Mouse (Mus musculus) kidney, postnatal 0 days (tissue): ENCODE data around the gene Bbs1. TPM values are rescaled to one million over a fixed set of nuclear protein-coding genes. Genes with fewer than 3 reads are reported as not detected.
"Not testable (repeated sequence)": the region's sequence is repeated elsewhere in the genome, so short reads cannot be mapped to it uniquely, and the experiment has no call there.

Experiments used
- ATAC-seq: fragments of 200-750 bp; cut with Nextera tagmentation; replicated peaks from 2 replicates; pipeline ENCODE4 v1.8.0; 2017; ENCODE audit warnings: low read depth, moderate number of reproducible peaks, moderate TSS enrichment, moderate library complexity; ENCODE audit not compliant: low FRiP score
- DNase-seq: peaks from one replicate; pipeline ENCODE4 v3.0.0-alpha.2; 2016; ENCODE audit warnings: low spot score
- H3K27ac ChIP-seq: fragments of 300-500 bp; sonication (generic); 2 replicates; pipeline ENCODE4 v1.5.1; 2014; ENCODE audit warnings: mild to moderate bottlenecking
- H3K27me3 ChIP-seq: fragments of 300-500 bp; sonication (generic); 2 replicates; pipeline ENCODE4 v1.6.1; 2014; ENCODE audit warnings: low read length, mixed read lengths; ENCODE audit not compliant: insufficient read depth
- H3K36me3 ChIP-seq: fragments of 300-500 bp; sonication (generic); 2 replicates; pipeline ENCODE4 v1.6.1; 2014; ENCODE audit warnings: low read length, mixed read lengths; ENCODE audit not compliant: insufficient read depth
- H3K4me1 ChIP-seq: fragments of 300-500 bp; sonication (generic); replicated peaks from 2 replicates; pipeline ENCODE4 v1.6.1; 2014; ENCODE audit warnings: antibody characterized with exemption, low read length, mixed read lengths; ENCODE audit not compliant: insufficient read depth
- H3K4me2 ChIP-seq: fragments of 300-500 bp; sonication (generic); 2 replicates; pipeline ENCODE4 v1.6.1; 2014; ENCODE audit warnings: mild to moderate bottlenecking, low read length, moderate library complexity, mixed read lengths
- H3K4me3 ChIP-seq: fragments of 300-500 bp; sonication (generic); replicated peaks from 2 replicates; pipeline ENCODE4 v1.5.1; 2014; ENCODE audit warnings: low read depth, low read length
- H3K9ac ChIP-seq: fragments of 300-500 bp; sonication (generic); 2 replicates; pipeline ENCODE4 v1.6.1; 2014; ENCODE audit warnings: low read depth, low read length
- H3K9me3 ChIP-seq: fragments of 300-500 bp; sonication (generic); replicated peaks from 2 replicates; pipeline ENCODE4 v1.6.1; 2016; ENCODE audit warnings: low read length, inconsistent platforms, mixed read lengths
- CTCF ChIP-seq: IDR thresholded peaks from 2 replicates; pipeline ENCODE4 v1.5.1; 2016; ENCODE audit warnings: antibody characterized with exemption, low read depth, mild to moderate bottlenecking, moderate library complexity
- WGBS: fragments of 180-500 bp; shearing (Covaris S2); extraction: QIAGEN DNeasy Blood & Tissue Kit; methylation state at CpG from one replicate; pipeline ENCODE4 v1.1.7; 2014; 5-methylcytosine and 5-hydroxymethylcytosine counted together
- polyA plus RNA-seq: library from polyadenylated mRNA; unstranded; fragments of >200 nt; fragmentation: Nextera tagmentation; extraction: Ambion mirVana; gene quantifications from 2 replicates; pipeline ENCODE4 v1.2.1, GENCODE M21; 2015

Bbs1 gene
- polyA plus RNA-seq, 1 experiment from 2014 or later = 4.9 TPM

DNA sequence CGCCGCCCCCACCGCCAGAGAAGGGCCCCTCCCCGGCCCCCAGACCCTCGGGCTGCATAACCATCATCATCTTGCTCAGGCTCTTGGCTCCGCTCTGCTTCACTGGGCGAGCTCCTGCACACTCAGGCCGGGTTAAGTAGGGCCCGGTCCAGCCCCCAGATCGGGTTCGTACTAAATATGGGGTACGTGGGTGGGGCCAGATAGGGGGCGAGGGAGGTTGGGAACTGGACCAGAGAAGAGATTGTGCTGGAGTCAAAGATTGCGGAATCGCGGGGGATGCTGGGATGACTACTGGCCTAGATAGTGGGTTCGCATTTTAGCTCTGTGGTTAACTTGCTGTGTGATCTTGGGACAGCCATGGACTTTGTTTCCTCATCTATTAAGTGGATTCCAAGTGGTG lies 28.6 kb downstream of the Bbs1 start, which contains the start of gene Actn3:
TSS of gene Actn3 (minus strand) at position 125 of the 400 bp plus-strand sequence.
- ATAC-seq = 0 out of 2 replicates have a peak, but pooled peaks have one; percentile 6
- WGBS = 1% methylated on average over 17 of the region's 17 CpGs
- DNase-seq = peak; percentile 42
- Histone ChIP-seq H3K9ac (peak within 1 kb of the TSS; percentile 85), H3K36me3 (peaks cover 4% of the 10 kb centered on the region; the same call in 1 of the 2 replicates), H3K27ac (peak within 1 kb of the TSS; percentile 36; the same call in 1 of the 2 replicates), H3K4me3 (peak within 1 kb of the TSS; percentile 91), H3K9me3 (no peaks in the 10 kb centered on the region), H3K4me1 (peaks cover 5% of the 10 kb centered on the region; the same call in 1 of the 2 replicates), H3K4me2 (peak within 1 kb of the TSS; percentile 87), H3K27me3 (no peaks in the 10 kb centered on the region)
- TF ChIP-seq CTCF = no peak

DNA sequence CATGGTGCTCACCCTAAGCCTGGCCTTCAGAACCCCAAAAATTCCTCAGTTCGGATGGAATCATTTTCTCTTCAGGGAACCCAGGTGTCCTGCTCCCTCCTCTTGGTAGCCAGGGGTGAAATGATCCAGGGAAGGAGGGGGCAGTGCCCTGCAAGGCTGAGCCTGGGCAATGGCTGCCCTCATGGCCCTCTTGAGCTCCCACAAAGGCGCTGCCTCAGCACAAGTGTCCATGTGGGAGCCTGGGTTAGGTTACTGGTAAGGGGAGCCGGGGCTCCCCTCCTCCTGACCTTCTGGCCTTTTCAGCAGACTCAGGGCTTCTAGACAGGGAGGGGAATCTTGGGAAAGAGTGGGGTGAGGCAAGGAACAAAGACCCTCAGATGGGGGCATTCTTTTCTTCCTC lies 29.7 kb downstream of the Bbs1 start:
- peaks cover 4% of the 10 kb centered on the region; the same call in 1 of the 2 replicates for H3K36me3 ChIP-seq
- 46% methylated on average over 3 of the region's 3 CpGs for WGBS
- ATAC-seq (no peak), DNase-seq (peak; percentile 4)
- no peaks in the 10 kb centered on the region for H3K9me3 ChIP-seq
- H3K27me3 ChIP-seq = no peaks in the 10 kb centered on the region
- H3K9ac ChIP-seq = no peak overlapping the region
- no peak overlapping the region for H3K4me3 ChIP-seq
- H3K4me1 ChIP-seq = peaks cover 5% of the 10 kb centered on the region; the same call in 1 of the 2 replicates
- H3K4me2 ChIP-seq = no peak overlapping the region
- H3K27ac ChIP-seq = no peak overlapping the region
- TF ChIP-seq CTCF = no peak

DNA sequence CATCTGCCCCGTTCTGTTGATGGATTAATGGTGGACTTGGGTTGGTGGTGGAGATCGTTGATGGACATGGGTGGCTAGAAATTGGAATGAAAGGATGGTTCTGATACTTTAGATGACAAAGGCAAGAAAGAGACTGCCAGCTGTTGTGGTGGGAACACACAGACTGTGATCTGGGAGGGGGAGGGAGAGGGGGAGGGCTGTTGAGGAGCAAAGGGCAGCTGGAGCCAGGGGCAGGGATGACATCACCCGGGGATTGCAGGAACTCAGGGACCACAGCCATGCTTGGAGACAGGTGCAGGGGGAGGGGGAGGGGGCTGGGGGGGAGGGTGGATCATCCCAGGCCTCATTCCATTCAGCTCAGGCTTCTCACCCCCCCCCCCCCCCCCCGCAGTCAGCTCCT lies 30.2 kb downstream of the Bbs1 start:
- Histone ChIP-seq H3K27ac (no peak overlapping the region), H3K4me3 (no peak overlapping the region), H3K9ac (no peak overlapping the region), H3K9me3 (no peaks in the 10 kb centered on the region), H3K4me1 (peaks cover 5% of the 10 kb centered on the region; the same call in 1 of the 2 replicates), H3K27me3 (no peaks in the 10 kb centered on the region), H3K36me3 (peaks cover 4% of the 10 kb centered on the region; the same call in 1 of the 2 replicates), H3K4me2 (no peak overlapping the region)
- no peak for DNase-seq
- TF ChIP-seq CTCF = no peak
- 37% methylated on average over 4 of the region's 4 CpGs for WGBS
- ATAC-seq = no peak

DNA sequence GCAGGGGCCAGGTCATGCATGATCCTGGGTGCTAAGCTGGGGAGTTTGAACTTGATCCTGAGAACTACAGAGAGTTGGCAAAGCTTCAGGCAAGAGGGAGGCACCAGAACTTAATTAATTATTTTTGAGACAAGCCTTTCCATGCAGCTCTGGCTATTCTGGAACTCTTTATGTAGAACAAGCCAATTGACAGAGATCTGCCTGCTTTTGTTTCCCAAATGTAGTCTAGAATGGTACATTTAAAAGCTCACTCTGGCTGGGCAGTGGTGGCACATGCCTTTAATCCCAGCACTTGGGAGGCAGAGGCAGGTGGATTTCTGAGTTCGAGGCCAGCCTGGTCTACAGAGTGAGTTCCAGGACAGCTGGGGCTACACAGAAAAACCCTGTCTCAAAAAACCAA lies 31.8 kb downstream of the Bbs1 start:
- not testable (repeated sequence) for ATAC-seq

DNA sequence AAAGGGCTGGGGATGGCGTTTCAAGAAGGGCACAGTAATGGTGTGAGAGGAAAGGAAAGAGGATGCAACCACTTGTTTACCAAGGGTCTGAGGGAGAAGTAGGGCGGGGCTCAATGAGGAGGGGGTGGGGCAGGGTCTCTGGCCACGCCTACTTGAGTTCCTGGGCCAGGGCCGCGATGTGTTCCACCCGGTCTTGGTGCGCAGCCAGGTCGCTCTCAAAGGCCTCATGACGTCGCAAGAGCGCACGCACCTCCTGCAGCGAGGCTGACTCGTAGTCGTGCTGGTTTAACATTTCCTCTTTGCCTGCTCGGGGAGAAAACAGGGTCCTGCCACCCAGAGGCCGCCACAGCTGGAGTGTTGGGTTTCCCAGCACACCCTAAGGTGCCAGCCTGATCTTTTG lies 41.3 kb downstream of the Bbs1 start:
- H3K36me3 ChIP-seq = no peaks in the 10 kb centered on the region
- peak overlapping the region; percentile 23 for H3K4me2 ChIP-seq
- H3K27ac ChIP-seq = no peak overlapping the region
- peak; percentile 60 for DNase-seq
- 0 out of 2 replicates have a peak, but pooled peaks cover 6% of the 10 kb centered on the region for H3K4me1 ChIP-seq
- WGBS = 6% methylated on average over 17 of the region's 17 CpGs
- TF ChIP-seq CTCF = no peak
- H3K9ac ChIP-seq = no peak overlapping the region
- no peaks in the 10 kb centered on the region for H3K27me3 ChIP-seq
- ATAC-seq = peak; percentile 57; the same call in 1 of the 2 replicates
- no peaks in the 10 kb centered on the region for H3K9me3 ChIP-seq
- H3K4me3 ChIP-seq = no peak overlapping the region

More for the DNA sequence above, 31.8 kb downstream of the Bbs1 start:
- H3K4me3 ChIP-seq, H3K27ac ChIP-seq, H3K9me3 ChIP-seq, DNase-seq, H3K9ac ChIP-seq, H3K27me3 ChIP-seq, H3K4me2 ChIP-seq, H3K36me3 ChIP-seq, H3K4me1 ChIP-seq: not testable (repeated sequence)
- 79% methylated on average over 1 of the region's 1 CpGs for WGBS

GRCm38 (mm10) chr19:4863048-4863447 lies 43.4 kb downstream of the Bbs1 start:
- ATAC-seq (no peak), DNase-seq (no peak)
- no peaks in the 10 kb centered on the region for H3K27me3 ChIP-seq
- no peak for TF ChIP-seq CTCF
- H3K4me2 ChIP-seq = no peak overlapping the region
- no peaks in the 10 kb centered on the region for H3K36me3 ChIP-seq
- 71% methylated on average over 6 of the region's 6 CpGs for WGBS
- H3K4me1 ChIP-seq = 0 out of 2 replicates have a peak, but pooled peaks cover 6% of the 10 kb centered on the region
- no peak overlapping the region for H3K27ac ChIP-seq
- no peak overlapping the region for H3K9ac ChIP-seq
- H3K9me3 ChIP-seq = no peaks in the 10 kb centered on the region
- H3K4me3 ChIP-seq = no peak overlapping the region

- Histone ChIP-seq H3K27ac (no peak overlapping the region), H3K4me1 (no peaks in the 10 kb centered on the region), H3K27me3 (no peaks in the 10 kb centered on the region), H3K4me2 (no peak overlapping the region), H3K36me3 (no peaks in the 10 kb centered on the region), H3K4me3 (no peak overlapping the region), H3K9ac (no peak overlapping the region), H3K9me3 (no peaks in the 10 kb centered on the region)
- no peak for DNase-seq
- ATAC-seq = no peak
- 71% methylated on average over 6 of the region's 6 CpGs for WGBS
- TF ChIP-seq CTCF = no peak
Observed at GRCm38 (mm10) chr19:4859081-4859480, 47.3 kb downstream of the Bbs1 start.
